Mouse (Mus musculus): ENCODE results near the gene Ccdc115. TPM values are rescaled to one million over a fixed set of nuclear protein-coding genes. Genes with fewer than 3 reads are reported as not detected.

Gene Ccdc115
- polyA plus RNA-seq, 1 experiment from 2014 or later, result 52.3 TPM

Small RNAs within 50 kb of the gene (microRNA-seq; reads per million reads assigned to microRNA genes)
- 15.0 reads per million, percentile 21 among the genes with 10 or more reads in this experiment for gene Mir5103 (ENCODE audit: borderline number of aligned reads)

Other genes with a start within 250 kb of the Ccdc115 start
- gene Imp4, start 179 bp upstream of the Ccdc115 start, polyA plus RNA-seq (2015; fragmentation: Nextera tagmentation; extraction: Ambion mirVana), result 98.7 and 108 TPM in 2 replicates
- 238 and 248 TPM in 2 replicates for gene Ptpn18, start 20.1 kb upstream of the Ccdc115 start, polyA plus RNA-seq (2015; fragmentation: Nextera tagmentation; extraction: Ambion mirVana)
- not detected in 2 replicates for gene Prss39, start 58.7 kb upstream of the Ccdc115 start, polyA plus RNA-seq (2015; fragmentation: Nextera tagmentation; extraction: Ambion mirVana)
- gene Cfc1, start 96.0 kb upstream of the Ccdc115 start, polyA plus RNA-seq (2015; fragmentation: Nextera tagmentation; extraction: Ambion mirVana), result not detected in 2 replicates
- not detected in 2 replicates for gene Prss40, start 121.3 kb upstream of the Ccdc115 start, polyA plus RNA-seq (2015; fragmentation: Nextera tagmentation; extraction: Ambion mirVana)
- gene Amer3, start 140.0 kb upstream of the Ccdc115 start, polyA plus RNA-seq (2015; fragmentation: Nextera tagmentation; extraction: Ambion mirVana), result not detected in 2 replicates